Mouse (Mus musculus) stomach, embryonic 14.5 days (tissue): ENCODE measurements around the gene Tbc1d13. TPM values are rescaled to one million over a fixed set of nuclear protein-coding genes. Genes with fewer than 3 reads are reported as not detected.

Experiments used
- ATAC-seq: fragments of 200-750 bp; cut with Nextera tagmentation; 2 replicates; pipeline ENCODE4 v1.8.0; 2017; ENCODE audit warnings: low read depth, moderate TSS enrichment; ENCODE audit not compliant: insufficient number of reproducible peaks, insufficient read depth, low FRiP score
- H3K27ac ChIP-seq: fragments of 300-500 bp; sonication (generic); 2 replicates; pipeline ENCODE4 v1.5.1; 2014; ENCODE audit warnings: mild to moderate bottlenecking, low read length, moderate library complexity, mixed read lengths
- H3K27me3 ChIP-seq: fragments of 300-500 bp; sonication (generic); 2 replicates; pipeline ENCODE4 v1.6.1; 2014; ENCODE audit warnings: low read length, control low read depth, mixed read lengths; ENCODE audit not compliant: control insufficient read depth, insufficient read depth
- H3K36me3 ChIP-seq: fragments of 300-500 bp; sonication (generic); 2 replicates; pipeline ENCODE4 v1.6.1; 2014; ENCODE audit warnings: mild to moderate bottlenecking, control low read depth, low read length, moderate library complexity, mixed read lengths; ENCODE audit not compliant: control insufficient read depth, insufficient read depth
- H3K4me1 ChIP-seq: fragments of 300-500 bp; sonication (generic); 2 replicates; pipeline ENCODE4 v1.6.1; 2014; ENCODE audit warnings: low read length, control low read depth, mixed read lengths; ENCODE audit not compliant: control insufficient read depth, insufficient read depth
- H3K4me2 ChIP-seq: fragments of 300-500 bp; sonication (generic); replicated peaks from 2 replicates; pipeline ENCODE4 v1.6.1; 2014; ENCODE audit warnings: low read depth, low read length, control low read depth
- H3K4me3 ChIP-seq: fragments of 300-500 bp; sonication (generic); 2 replicates; pipeline ENCODE4 v1.5.1; 2014; ENCODE audit warnings: low read depth, low read length, control low read depth
- H3K9ac ChIP-seq: fragments of 300-500 bp; sonication (generic); replicated peaks from 2 replicates; pipeline ENCODE4 v1.6.1; 2014; ENCODE audit warnings: low read depth, mild to moderate bottlenecking, control low read depth, low read length, moderate library complexity, mixed read lengths
- H3K9me3 ChIP-seq: fragments of 300-500 bp; sonication (generic); 2 replicates; pipeline ENCODE4 v1.6.1; 2016; ENCODE audit warnings: low read depth, low read length, control low read depth; ENCODE audit not compliant: control insufficient read depth
- WGBS: fragments of 180-500 bp; shearing (Covaris S2); extraction: QIAGEN DNeasy Blood & Tissue Kit; methylation state at CpG from one replicate; pipeline ENCODE4 v1.1.7; 2014; 5-methylcytosine and 5-hydroxymethylcytosine counted together
- polyA plus RNA-seq: library from polyadenylated mRNA; unstranded; fragments of >200 nt; fragmentation: Nextera tagmentation; extraction: Ambion mirVana; gene quantifications from 2 replicates; pipeline ENCODE4 v1.2.1, GENCODE M21; 2014

The Tbc1d13 gene
- 12.0 and 12.4 TPM in 2 replicates for polyA plus RNA-seq

DNA sequence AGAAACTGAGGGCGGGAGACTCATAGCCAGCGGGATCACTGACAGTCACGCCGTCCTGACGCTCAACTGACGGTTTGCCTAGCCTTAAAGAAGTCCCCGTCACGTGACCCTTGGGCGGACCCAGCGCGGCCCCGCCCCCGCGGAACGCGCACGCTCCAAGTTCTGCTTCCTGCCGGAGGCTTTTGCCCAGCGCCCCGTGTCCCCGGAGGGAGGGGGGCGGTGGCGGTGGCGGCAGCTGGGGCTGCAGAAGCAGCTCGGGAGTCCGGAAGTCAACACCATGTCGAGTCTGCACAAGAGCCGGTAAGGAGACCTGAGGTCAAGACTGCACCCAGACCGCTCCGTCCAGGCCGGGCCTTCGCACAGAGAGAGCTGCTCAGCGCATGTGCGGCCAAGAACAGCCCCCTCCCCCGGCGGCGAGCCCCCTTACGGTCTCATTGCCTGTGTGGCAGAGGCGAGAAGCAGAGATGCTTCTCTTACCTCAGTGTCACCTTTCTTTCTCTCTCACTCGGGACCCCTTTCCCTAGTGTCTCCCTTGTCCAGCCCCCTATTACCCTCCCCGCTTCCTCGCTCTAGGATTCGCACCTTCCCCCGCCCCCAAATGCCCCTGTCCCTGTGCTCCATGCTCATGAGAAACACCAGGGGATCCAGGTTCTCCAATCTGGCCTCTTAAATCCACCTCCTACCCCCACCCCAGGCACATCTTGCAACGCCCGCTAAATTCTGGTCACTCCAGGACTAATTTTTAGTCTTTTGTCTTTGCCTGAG, at the start of gene Tbc1d13:
TSS of gene Tbc1d13 (plus strand) at position 134 of the 765 bp plus-strand sequence.
- peak within 1 kb of the TSS; percentile 88 for H3K4me2 ChIP-seq
- H3K4me1 ChIP-seq = peaks cover 17% of the 10 kb centered on the region
- H3K36me3 ChIP-seq = peaks cover 6% of the 10 kb centered on the region; the same call in 1 of the 2 replicates
- no peaks in the 10 kb centered on the region for H3K9me3 ChIP-seq
- H3K4me3 ChIP-seq = peak within 1 kb of the TSS; percentile 86
- peak within 1 kb of the TSS; percentile 71 for H3K9ac ChIP-seq
- ATAC-seq = peak; percentile 92
- no peaks in the 10 kb centered on the region for H3K27me3 ChIP-seq
- peak within 1 kb of the TSS; percentile 81 for H3K27ac ChIP-seq
- under 1% methylated on average over 40 of the region's 46 CpGs for WGBS

DNA sequence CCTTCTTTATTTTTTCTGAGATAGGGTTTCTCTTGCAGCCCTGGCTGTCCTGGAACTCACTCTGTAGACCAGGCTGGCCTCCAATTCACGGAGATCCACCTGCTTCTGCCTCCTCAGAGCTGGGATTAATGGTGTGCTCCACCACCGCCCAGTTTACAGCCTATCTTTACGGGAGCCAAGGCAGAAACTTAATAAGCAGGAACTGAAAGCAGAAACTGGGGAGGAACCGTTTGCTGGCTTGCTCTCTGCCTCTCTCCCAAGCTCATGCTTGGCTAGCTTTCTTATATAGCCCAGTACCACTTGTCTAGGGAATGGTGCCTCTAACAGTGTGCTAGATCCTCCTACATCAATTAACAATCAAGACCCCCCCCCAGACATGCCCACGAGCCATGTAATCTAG, 49.4 kb upstream of the Tbc1d13 start:
- H3K9me3 ChIP-seq = no peaks in the 10 kb centered on the region
- H3K4me3 ChIP-seq = no peak overlapping the region
- no peak overlapping the region for H3K4me2 ChIP-seq
- 57% methylated on average over 5 of the region's 5 CpGs for WGBS
- no peaks in the 10 kb centered on the region for H3K27me3 ChIP-seq
- no peaks in the 10 kb centered on the region for H3K4me1 ChIP-seq
- H3K36me3 ChIP-seq = no peaks in the 10 kb centered on the region
- H3K27ac ChIP-seq = no peak overlapping the region
- H3K9ac ChIP-seq = no peak overlapping the region
- 0 out of 2 replicates have a peak, but pooled peaks have one; percentile 10 for ATAC-seq

DNA sequence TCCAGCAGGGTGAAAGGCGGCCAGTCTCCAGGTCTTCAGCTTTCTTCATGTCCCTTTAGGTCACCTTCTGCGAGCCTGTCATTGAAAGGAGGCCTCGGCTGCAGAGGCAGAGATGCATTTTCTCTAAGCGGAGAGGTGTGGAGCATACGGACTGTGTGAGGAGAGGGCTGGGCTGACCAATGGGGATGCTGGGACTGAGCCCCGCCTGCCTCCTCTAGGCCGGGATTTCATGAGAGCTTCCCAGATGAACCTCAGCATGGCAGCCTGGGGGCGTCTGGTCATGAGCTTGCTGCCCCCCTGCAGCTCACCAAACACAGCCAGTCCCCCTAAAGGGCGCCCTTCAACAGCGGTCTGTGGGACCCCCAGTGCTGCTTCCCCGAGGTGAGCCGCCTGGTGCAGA, 48.9 kb upstream of the Tbc1d13 start:
- 11% methylated on average over 12 of the region's 12 CpGs for WGBS
- no peak overlapping the region for H3K9ac ChIP-seq

DNA sequence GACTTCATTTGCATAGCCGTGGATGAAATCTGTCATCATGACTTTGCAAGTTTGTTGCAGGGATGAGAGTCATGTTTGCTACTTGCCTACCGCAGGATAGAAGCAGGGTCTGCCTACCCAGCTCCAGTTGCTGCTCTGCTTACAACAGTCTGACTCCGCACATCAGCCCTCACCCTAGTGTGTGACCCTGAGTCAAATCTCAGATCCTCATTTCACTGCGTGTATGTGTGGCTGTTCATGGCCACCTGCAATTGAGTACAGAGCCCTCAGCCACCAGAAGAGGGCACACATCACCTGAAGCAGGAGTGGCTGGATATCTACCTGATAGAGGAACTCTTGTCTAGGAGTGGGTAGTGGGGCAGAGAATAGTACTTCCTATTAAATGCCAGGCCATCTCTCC, 46.2 kb upstream of the Tbc1d13 start:
- ATAC-seq = no peak
- Histone ChIP-seq H3K36me3 (peaks cover 10% of the 10 kb centered on the region; the same call in 1 of the 2 replicates), H3K4me2 (no peak overlapping the region), H3K4me1 (no peaks in the 10 kb centered on the region; the same call in 1 of the 2 replicates), H3K27me3 (no peaks in the 10 kb centered on the region), H3K9me3 (no peaks in the 10 kb centered on the region), H3K27ac (no peak overlapping the region), H3K9ac (no peak overlapping the region), H3K4me3 (no peak overlapping the region)
- 93% methylated on average over 4 of the region's 4 CpGs for WGBS

More for the DNA sequence above, 48.9 kb upstream of the Tbc1d13 start:
- Histone ChIP-seq H3K36me3 (peaks cover under 1% of the 10 kb centered on the region; the same call in 1 of the 2 replicates), H3K4me2 (peak overlapping the region; percentile 40), H3K9me3 (no peaks in the 10 kb centered on the region), H3K27me3 (no peaks in the 10 kb centered on the region), H3K27ac (no peak overlapping the region), H3K4me3 (0 out of 2 replicates have a peak overlapping the region, but pooled peaks have one; percentile 1), H3K4me1 (no peaks in the 10 kb centered on the region)
- ATAC-seq = peak; percentile 54; the same call in 1 of the 2 replicates

DNA sequence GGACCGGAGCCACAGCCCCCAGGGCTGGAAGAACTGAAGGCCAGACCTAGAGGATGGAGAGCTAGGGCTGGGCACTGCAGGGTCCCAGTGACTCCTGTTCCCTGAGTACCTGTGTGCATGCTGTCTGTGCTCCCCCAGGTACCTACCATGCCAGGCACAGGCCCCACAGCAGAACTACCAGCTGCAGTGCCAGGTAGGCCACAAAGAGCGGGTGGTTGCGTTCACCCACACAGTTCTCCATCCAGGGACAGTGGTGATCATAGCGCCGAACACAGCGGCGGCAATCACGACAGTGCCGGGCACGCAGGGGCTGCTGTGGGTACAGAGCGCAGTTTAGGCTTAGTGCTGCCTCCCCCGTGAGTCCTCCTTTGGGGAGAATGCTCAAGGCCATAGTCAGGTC, 42.0 kb upstream of the Tbc1d13 start:
- no peaks in the 10 kb centered on the region for H3K27me3 ChIP-seq
- no peaks in the 10 kb centered on the region for H3K9me3 ChIP-seq
- H3K4me3 ChIP-seq = no peak overlapping the region
- peaks cover 9% of the 10 kb centered on the region; the same call in 1 of the 2 replicates for H3K4me1 ChIP-seq
- no peak overlapping the region for H3K4me2 ChIP-seq
- H3K36me3 ChIP-seq = peaks cover 10% of the 10 kb centered on the region; the same call in 1 of the 2 replicates
- ATAC-seq = no peak
- H3K9ac ChIP-seq = no peak overlapping the region
- 94% methylated on average over 12 of the region's 12 CpGs for WGBS
- H3K27ac ChIP-seq = no peak overlapping the region

DNA sequence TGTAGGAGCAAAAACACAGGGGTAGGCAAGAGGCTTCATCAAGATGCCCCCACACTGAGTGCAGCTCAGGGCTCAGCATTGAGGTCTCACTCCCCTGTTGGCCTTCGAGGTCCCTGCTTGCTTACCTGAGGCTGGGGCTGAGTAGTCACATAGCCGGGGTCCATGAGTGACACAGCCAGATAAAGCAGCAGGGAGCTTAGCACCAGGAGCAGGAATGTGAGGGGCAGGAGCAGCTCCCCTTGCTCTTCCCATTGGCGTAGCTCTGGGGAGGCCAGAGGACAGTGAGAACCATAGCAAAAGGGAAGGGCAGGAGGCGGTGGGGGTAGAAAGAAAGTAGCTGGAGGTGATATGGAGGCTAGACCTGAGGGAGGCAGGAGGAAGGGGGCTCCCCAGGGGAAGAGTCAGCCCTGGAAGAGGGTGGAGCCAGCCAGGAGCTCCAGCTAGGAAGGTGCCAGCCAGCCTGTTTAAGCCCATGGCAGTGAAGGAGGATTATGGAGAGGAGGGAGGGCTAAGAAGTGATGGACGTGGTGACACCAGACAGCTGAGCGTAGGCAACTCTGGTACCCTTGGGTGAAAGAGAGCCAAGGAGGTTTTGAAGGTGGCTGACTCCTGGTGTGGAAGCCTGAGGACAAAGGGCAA, 41.1 kb upstream of the Tbc1d13 start:
- WGBS = 47% methylated on average over 6 of the region's 6 CpGs
- H3K4me3 ChIP-seq = peak overlapping the region; percentile 63; the same call in 1 of the 2 replicates
- no peak overlapping the region for H3K27ac ChIP-seq
- H3K4me2 ChIP-seq = peak overlapping the region; percentile 84
- no peaks in the 10 kb centered on the region for H3K9me3 ChIP-seq
- H3K36me3 ChIP-seq = peaks cover 10% of the 10 kb centered on the region; the same call in 1 of the 2 replicates
- no peak for ATAC-seq
- H3K9ac ChIP-seq = no peak overlapping the region
- peaks cover 9% of the 10 kb centered on the region; the same call in 1 of the 2 replicates for H3K4me1 ChIP-seq
- no peaks in the 10 kb centered on the region for H3K27me3 ChIP-seq

DNA sequence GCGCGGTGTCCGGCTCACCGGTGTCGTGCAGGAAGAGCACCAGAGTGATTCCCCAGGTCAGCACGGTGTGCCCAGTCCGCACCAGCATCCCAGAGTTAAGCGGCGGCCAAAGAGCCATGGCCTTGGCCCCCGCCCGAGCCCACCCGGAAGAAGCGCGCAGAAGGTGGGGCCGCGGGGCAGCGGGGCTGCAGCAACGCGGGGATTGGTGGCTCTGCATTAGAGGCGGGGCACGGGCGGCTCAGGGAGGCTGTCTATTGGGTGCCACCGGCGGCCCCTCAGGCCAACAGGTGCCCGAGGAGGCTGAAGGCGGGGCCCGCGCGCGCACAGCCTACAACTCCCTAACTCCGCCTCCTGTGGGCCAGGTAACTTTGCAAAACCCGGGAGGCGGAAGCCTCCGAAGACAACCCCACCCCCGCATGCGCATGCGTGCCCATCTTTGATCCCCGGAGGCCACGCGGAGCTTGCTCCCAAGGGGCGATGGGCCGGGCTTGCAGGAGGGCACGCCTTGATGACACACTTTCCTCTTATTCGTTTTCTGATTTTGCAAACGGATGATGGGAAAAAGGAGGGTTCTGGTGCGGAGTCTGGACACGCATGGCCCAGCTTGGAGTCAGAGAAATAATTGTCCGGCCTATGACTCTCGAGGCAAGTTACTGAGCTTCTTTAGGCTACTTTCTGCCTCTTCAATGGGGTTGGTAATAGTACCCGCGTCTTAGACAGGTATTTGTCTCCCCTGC, 39.9 kb upstream of the Tbc1d13 start, which contains the start of gene Zdhhc12:
TSS of gene Zdhhc12 (minus strand) at position 178 of the 737 bp plus-strand sequence.
- H3K4me2 ChIP-seq = peak within 1 kb of the TSS; percentile 84
- peak within 1 kb of the TSS; percentile 63 for H3K4me3 ChIP-seq
- H3K9ac ChIP-seq = peak within 1 kb of the TSS; percentile 47
- no peaks in the 10 kb centered on the region for H3K9me3 ChIP-seq
- H3K27ac ChIP-seq = peak within 1 kb of the TSS; percentile 82
- peak; percentile 98 for ATAC-seq
- WGBS = under 1% methylated on average over 50 of the region's 51 CpGs
- H3K4me1 ChIP-seq = peaks cover 9% of the 10 kb centered on the region; the same call in 1 of the 2 replicates
- H3K27me3 ChIP-seq = no peaks in the 10 kb centered on the region
- peaks cover 15% of the 10 kb centered on the region; the same call in 1 of the 2 replicates for H3K36me3 ChIP-seq

DNA sequence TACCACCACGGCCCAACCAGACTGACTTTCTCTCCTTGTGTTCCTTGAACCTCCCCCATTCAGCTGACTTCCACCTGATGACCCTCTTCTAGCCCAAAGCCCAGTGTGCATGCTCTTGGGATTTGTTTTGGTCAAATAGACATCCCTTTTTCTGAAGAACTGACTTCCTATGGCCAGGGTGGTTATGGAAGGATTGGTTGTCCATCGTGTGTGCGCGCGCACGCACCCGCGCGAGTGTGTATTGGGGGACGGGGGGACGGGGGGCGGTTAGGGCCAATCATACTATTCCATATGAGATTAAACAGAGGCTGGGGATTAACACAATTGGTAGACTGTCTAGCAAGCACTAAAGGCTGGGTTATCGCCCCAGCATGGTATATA, 39.3 kb upstream of the Tbc1d13 start:
- WGBS = 1% methylated on average over 13 of the region's 13 CpGs
- no peak for ATAC-seq
- no peaks in the 10 kb centered on the region for H3K27me3 ChIP-seq
- H3K4me3 ChIP-seq = peak overlapping the region; percentile 63
- H3K9ac ChIP-seq = peak overlapping the region; percentile 38; the same call in 1 of the 2 replicates
- H3K36me3 ChIP-seq = peaks cover 21% of the 10 kb centered on the region
- no peaks in the 10 kb centered on the region for H3K9me3 ChIP-seq
- peak overlapping the region; percentile 84 for H3K4me2 ChIP-seq
- peaks cover 9% of the 10 kb centered on the region; the same call in 1 of the 2 replicates for H3K4me1 ChIP-seq
- H3K27ac ChIP-seq = peak overlapping the region; percentile 82
